Mouse (Mus musculus) stomach, embryonic 14.5 days (tissue): ENCODE results near the gene Wnt5b. TPM values are rescaled to one million over a fixed set of nuclear protein-coding genes. Genes with fewer than 3 reads are reported as not detected.
A peak's percentile ranks its signal among the peaks of the same experiment; 100 is the strongest.
"Not testable (repeated sequence)": the region's sequence is repeated elsewhere in the genome, so short reads cannot be mapped to it uniquely, and the experiment has no call there.

ENCODE experiments used
- ATAC-seq: fragments of 200-750 bp; cut with Nextera tagmentation; 2 replicates; pipeline ENCODE4 v1.8.0; 2017; ENCODE audit warnings: low read depth, moderate TSS enrichment; ENCODE audit not compliant: insufficient number of reproducible peaks, insufficient read depth, low FRiP score
- H3K27ac ChIP-seq: fragments of 300-500 bp; sonication (generic); 2 replicates; pipeline ENCODE4 v1.5.1; 2014; ENCODE audit warnings: mild to moderate bottlenecking, low read length, moderate library complexity, mixed read lengths
- H3K27me3 ChIP-seq: fragments of 300-500 bp; sonication (generic); 2 replicates; pipeline ENCODE4 v1.6.1; 2014; ENCODE audit warnings: low read length, control low read depth, mixed read lengths; ENCODE audit not compliant: control insufficient read depth, insufficient read depth
- H3K36me3 ChIP-seq: fragments of 300-500 bp; sonication (generic); 2 replicates; pipeline ENCODE4 v1.6.1; 2014; ENCODE audit warnings: mild to moderate bottlenecking, control low read depth, low read length, moderate library complexity, mixed read lengths; ENCODE audit not compliant: control insufficient read depth, insufficient read depth
- H3K4me1 ChIP-seq: fragments of 300-500 bp; sonication (generic); 2 replicates; pipeline ENCODE4 v1.6.1; 2014; ENCODE audit warnings: low read length, control low read depth, mixed read lengths; ENCODE audit not compliant: control insufficient read depth, insufficient read depth
- H3K4me2 ChIP-seq: fragments of 300-500 bp; sonication (generic); replicated peaks from 2 replicates; pipeline ENCODE4 v1.6.1; 2014; ENCODE audit warnings: low read depth, low read length, control low read depth
- H3K4me3 ChIP-seq: fragments of 300-500 bp; sonication (generic); 2 replicates; pipeline ENCODE4 v1.5.1; 2014; ENCODE audit warnings: low read depth, low read length, control low read depth
- H3K9ac ChIP-seq: fragments of 300-500 bp; sonication (generic); replicated peaks from 2 replicates; pipeline ENCODE4 v1.6.1; 2014; ENCODE audit warnings: low read depth, mild to moderate bottlenecking, control low read depth, low read length, moderate library complexity, mixed read lengths
- H3K9me3 ChIP-seq: fragments of 300-500 bp; sonication (generic); 2 replicates; pipeline ENCODE4 v1.6.1; 2016; ENCODE audit warnings: low read depth, low read length, control low read depth; ENCODE audit not compliant: control insufficient read depth
- WGBS: fragments of 180-500 bp; shearing (Covaris S2); extraction: QIAGEN DNeasy Blood & Tissue Kit; methylation state at CpG from one replicate; pipeline ENCODE4 v1.1.7; 2014; 5-methylcytosine and 5-hydroxymethylcytosine counted together
- polyA plus RNA-seq: library from polyadenylated mRNA; unstranded; fragments of >200 nt; fragmentation: Nextera tagmentation; extraction: Ambion mirVana; gene quantifications from 2 replicates; pipeline ENCODE4 v1.2.1, GENCODE M21; 2014

The Wnt5b gene
- polyA plus RNA-seq, 1 experiment from 2014 or later: 11.6 TPM

GRCm38 (mm10) chr6:119487085-119487458 is 57.1 kb downstream of the Wnt5b start:
- H3K4me3 ChIP-seq: no peak overlapping the region
- H3K27me3 ChIP-seq: no peaks in the 10 kb centered on the region
- H3K4me1 ChIP-seq: peaks cover 17% of the 10 kb centered on the region
- 82% methylated on average over 7 of the region's 7 CpGs for WGBS
- H3K4me2 ChIP-seq: no peak overlapping the region
- ATAC-seq: no peak
- peaks cover 7% of the 10 kb centered on the region for H3K36me3 ChIP-seq
- H3K27ac ChIP-seq: no peak overlapping the region
- H3K9ac ChIP-seq: no peak overlapping the region
- H3K9me3 ChIP-seq: no peaks in the 10 kb centered on the region

DNA sequence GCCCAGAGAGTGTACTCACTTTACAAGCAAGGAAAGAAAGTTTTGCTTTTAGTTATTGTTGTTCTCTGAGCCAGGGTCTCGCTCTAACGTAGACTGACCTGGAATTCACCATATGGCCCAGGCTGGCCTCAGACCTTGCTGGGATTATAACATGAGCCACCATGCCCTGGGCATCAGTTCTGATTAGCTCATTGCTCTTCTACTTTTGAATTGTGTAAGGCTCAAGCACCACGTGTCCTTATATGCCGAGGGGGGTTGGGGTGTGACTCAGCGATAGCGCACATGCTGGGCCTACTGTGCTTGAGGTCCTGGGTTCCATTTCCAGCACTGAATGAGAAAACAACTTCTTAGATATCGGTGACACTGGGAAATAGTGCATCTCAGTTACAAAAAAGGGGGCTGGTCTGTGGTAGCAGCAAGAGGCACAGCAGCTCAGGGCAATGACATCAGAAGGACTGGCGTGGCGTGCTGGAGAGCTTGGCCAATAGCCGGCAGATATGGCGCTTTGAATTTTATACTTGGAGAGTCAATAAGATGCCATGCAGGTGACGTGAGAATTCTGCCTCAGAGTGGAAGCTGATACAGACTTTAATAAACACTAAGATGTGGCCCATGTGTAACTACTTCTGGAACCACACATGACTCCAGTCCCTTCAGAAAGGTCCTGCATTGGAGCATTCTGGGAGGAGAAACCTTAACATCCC is 57.6 kb downstream of the Wnt5b start:
- no peak overlapping the region for H3K27ac ChIP-seq
- H3K27me3 ChIP-seq: no peaks in the 10 kb centered on the region
- no peak overlapping the region for H3K4me2 ChIP-seq
- WGBS: 84% methylated on average over 12 of the region's 12 CpGs
- H3K9me3 ChIP-seq: no peaks in the 10 kb centered on the region
- peaks cover 14% of the 10 kb centered on the region for H3K4me1 ChIP-seq
- peaks cover 7% of the 10 kb centered on the region for H3K36me3 ChIP-seq
- ATAC-seq: no peak
- H3K4me3 ChIP-seq: no peak overlapping the region
- H3K9ac ChIP-seq: no peak overlapping the region

- 10% methylated on average over 2 of the region's 2 CpGs for WGBS
- no peak for ATAC-seq
- Histone ChIP-seq H3K4me2 (no peak overlapping the region), H3K36me3 (peaks cover 7% of the 10 kb centered on the region), H3K9me3 (no peaks in the 10 kb centered on the region), H3K9ac (no peak overlapping the region), H3K27me3 (no peaks in the 10 kb centered on the region), H3K4me3 (no peak overlapping the region), H3K27ac (no peak overlapping the region), H3K4me1 (peaks cover 16% of the 10 kb centered on the region)
These were observed 58.7 kb downstream of the Wnt5b start for GRCm38 (mm10) chr6:119485486-119485885.

- no peaks in the 10 kb centered on the region for H3K27me3 ChIP-seq
- no peak overlapping the region for H3K9ac ChIP-seq
- H3K4me3 ChIP-seq: peak overlapping the region; percentile 21
- ATAC-seq: no peak
- peaks cover 7% of the 10 kb centered on the region for H3K36me3 ChIP-seq
- peaks cover 19% of the 10 kb centered on the region for H3K4me1 ChIP-seq
- no peaks in the 10 kb centered on the region for H3K9me3 ChIP-seq
- H3K27ac ChIP-seq: no peak overlapping the region
- WGBS: 43% methylated on average over 16 of the region's 16 CpGs
- peak overlapping the region; percentile 46 for H3K4me2 ChIP-seq
These were observed 61.1 kb downstream of the Wnt5b start for GRCm38 (mm10) chr6:119482958-119483600.

GRCm38 (mm10) chr6:119481741-119482390 is 62.3 kb downstream of the Wnt5b start:
- H3K27me3 ChIP-seq, H3K36me3 ChIP-seq, H3K9ac ChIP-seq, H3K27ac ChIP-seq, H3K9me3 ChIP-seq, ATAC-seq: not testable (repeated sequence)
- H3K4me2 ChIP-seq: peak overlapping the region; percentile 100
- 3% methylated on average over 10 of the region's 10 CpGs for WGBS
- peaks cover 28% of the 10 kb centered on the region for H3K4me1 ChIP-seq
- peak overlapping the region; percentile 82 for H3K4me3 ChIP-seq

- no peak overlapping the region for H3K27ac ChIP-seq
- peaks cover 7% of the 10 kb centered on the region for H3K36me3 ChIP-seq
- 1% methylated on average over 33 of the region's 33 CpGs for WGBS
- peak overlapping the region; percentile 100 for H3K4me2 ChIP-seq
- no peak for ATAC-seq
- peak overlapping the region; percentile 82 for H3K4me3 ChIP-seq
- no peaks in the 10 kb centered on the region for H3K27me3 ChIP-seq
- peak overlapping the region; percentile 81 for H3K9ac ChIP-seq
- peaks cover 28% of the 10 kb centered on the region for H3K4me1 ChIP-seq
- no peaks in the 10 kb centered on the region for H3K9me3 ChIP-seq
These were observed 63.3 kb downstream of the Wnt5b start for GRCm38 (mm10) chr6:119480706-119481331.

DNA sequence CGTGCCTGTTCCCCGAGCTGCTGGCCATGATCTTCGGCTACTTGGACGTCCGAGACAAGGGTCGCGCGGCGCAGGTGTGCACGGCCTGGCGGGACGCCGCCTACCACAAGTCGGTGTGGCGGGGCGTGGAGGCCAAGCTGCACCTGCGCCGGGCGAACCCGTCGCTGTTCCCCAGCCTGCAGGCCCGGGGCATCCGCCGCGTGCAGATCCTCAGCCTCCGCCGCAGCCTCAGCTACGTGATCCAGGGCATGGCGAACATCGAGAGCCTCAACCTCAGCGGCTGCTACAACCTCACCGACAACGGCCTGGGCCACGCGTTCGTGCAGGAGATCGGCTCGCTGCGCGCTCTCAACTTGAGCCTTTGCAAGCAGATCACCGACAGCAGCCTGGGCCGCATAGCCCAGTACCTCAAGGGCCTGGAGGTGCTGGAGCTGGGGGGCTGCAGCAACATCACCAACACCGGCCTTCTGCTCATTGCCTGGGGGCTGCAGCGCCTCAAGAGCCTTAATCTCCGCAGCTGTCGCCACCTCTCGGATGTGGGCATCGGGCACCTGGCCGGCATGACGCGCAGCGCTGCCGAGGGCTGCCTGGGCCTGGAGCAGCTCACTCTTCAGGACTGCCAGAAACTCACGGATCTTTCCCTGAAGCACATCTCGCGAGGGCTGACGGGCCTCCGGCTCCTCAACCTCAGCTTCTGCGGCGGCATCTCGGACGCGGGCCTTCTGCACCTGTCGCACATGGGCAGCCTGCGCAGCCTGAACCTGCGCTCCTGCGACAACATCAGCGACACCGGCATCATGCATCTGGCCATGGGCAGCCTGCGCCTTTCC is 64.1 kb downstream of the Wnt5b start:
- H3K9me3 ChIP-seq: no peaks in the 10 kb centered on the region
- peak overlapping the region; percentile 98 for H3K27ac ChIP-seq
- peaks cover 28% of the 10 kb centered on the region for H3K4me1 ChIP-seq
- no peaks in the 10 kb centered on the region for H3K27me3 ChIP-seq
- H3K4me3 ChIP-seq: peak overlapping the region; percentile 82
- H3K9ac ChIP-seq: peak overlapping the region; percentile 81
- peak overlapping the region; percentile 100 for H3K4me2 ChIP-seq
- H3K36me3 ChIP-seq: peaks cover 7% of the 10 kb centered on the region
- no peak for ATAC-seq
- under 1% methylated on average over 70 of the region's 70 CpGs for WGBS
